Mouse (Mus musculus) stomach, adult 2 months (tissue): Measurements from ENCODE around the gene Prl3d1. TPM values are rescaled to one million over a fixed set of nuclear protein-coding genes. Genes with fewer than 3 reads are reported as not detected.

Experiments
- polyA plus RNA-seq: library from polyadenylated mRNA; depleted of rRNA; stranded (reverse); fragments of >200 nt; gene quantifications from 2 replicates; pipeline ENCODE4 v1.2.3, GENCODE M21; 2012; rRNA removed

Prl3d1 gene
- not detected in 2 replicates for polyA plus RNA-seq

DNA sequence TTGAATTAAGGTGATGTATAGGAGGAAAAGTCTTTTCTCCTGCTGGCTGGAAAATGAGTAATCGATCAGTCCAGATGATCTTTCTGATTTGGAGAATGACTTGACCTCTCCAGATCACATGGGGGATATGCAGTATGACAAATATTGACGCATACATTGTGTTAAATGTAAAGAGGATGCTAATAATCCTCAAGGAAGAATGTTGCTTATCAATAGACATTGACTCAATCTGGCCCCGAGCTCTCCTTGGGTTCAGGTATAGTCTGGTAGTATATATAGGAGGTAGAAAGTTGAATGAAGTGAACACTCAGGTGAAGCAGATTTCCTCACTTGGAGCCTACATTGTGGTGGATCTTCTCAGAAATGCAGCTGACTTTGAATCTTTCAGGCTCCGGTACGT, at the start of gene Prl3d1:
Prl3d1 (plus strand) TSS at position 301 of the 400 bp plus-strand sequence.

DNA sequence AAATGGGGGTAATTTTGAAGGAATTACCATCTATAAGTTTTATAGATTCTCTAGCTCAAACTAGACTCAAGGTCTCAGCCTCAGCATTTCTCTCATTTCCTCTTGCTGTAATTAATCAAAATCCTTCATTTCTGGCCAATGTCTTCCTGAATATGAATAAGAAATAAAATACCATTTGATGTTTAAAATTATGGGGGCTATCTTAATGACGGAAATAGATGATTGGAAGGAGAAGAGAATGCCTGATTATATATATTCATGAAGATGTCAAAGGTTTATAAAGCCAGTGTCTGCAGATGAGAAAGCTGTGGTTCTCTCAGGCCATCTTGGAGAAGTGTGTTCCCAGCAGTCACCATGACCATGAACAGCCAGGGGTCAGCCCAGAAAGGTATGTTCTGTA, 36.7 kb upstream of the Prl3d1 start, which contains the start of gene Prl:
Prl (plus strand) TSS at position 301 of the 400 bp plus-strand sequence.

DNA sequence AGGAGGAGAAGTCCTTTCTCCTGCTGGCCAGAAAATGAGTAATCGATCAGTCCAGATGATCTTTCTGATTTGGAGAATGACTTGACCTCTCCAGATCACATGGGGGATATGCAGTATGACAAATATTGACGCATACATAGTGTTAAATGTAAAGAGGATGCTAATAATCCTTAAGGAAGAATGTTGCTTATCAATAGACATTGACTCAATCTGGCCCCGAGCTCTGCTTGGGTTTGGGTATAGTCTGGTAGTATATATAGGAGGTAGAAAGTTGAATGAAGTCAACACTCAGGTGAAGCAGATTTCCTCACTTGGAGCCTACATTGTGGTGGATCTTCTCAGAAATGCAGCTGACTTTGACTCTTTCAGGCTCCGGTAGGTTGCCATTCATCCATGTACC, 27.4 kb downstream of the Prl3d1 start, which contains the start of gene Prl3d2:
Prl3d2 (plus strand) TSS at position 301 of the 400 bp plus-strand sequence.

Other genes starting within 250 kb of the Prl3d1 start
- gene Prl, start 36.6 kb upstream of the Prl3d1 start, polyA plus RNA-seq, result not detected in 2 replicates
- not detected in 2 replicates for gene Prl3d2, start 27.5 kb downstream of the Prl3d1 start, polyA plus RNA-seq
- not detected in 2 replicates for gene Prl3d3, start 62.6 kb downstream of the Prl3d1 start, polyA plus RNA-seq
- not detected in 2 replicates for gene Prl3c1, start 102.5 kb downstream of the Prl3d1 start, polyA plus RNA-seq
- not detected in 2 replicates for gene Prl3b1, start 147.7 kb downstream of the Prl3d1 start, polyA plus RNA-seq
- not detected in 2 replicates for gene Prl3a1, start 165.2 kb downstream of the Prl3d1 start, polyA plus RNA-seq
- not detected in 2 replicates for gene Prl6a1, start 218.4 kb downstream of the Prl3d1 start, polyA plus RNA-seq